Mouse (Mus musculus) midbrain, embryonic 15.5 days (tissue): Measurements from ENCODE around the gene Cd38. TPM values are rescaled to one million over a fixed set of nuclear protein-coding genes. Genes with fewer than 3 reads are reported as not detected.

Source experiments
- ATAC-seq: fragments of 200-750 bp; cut with Nextera tagmentation; replicated peaks from 2 replicates; pipeline ENCODE4 v1.8.0; 2017; ENCODE audit warnings: moderate TSS enrichment
- H3K27ac ChIP-seq: fragments of 300-500 bp; sonication (generic); 2 replicates; pipeline ENCODE4 v1.5.1; 2015; ENCODE audit warnings: mild to moderate bottlenecking, inconsistent platforms
- H3K27me3 ChIP-seq: fragments of 300-500 bp; sonication (generic); replicated peaks from 2 replicates; pipeline ENCODE4 v1.6.1; 2015; ENCODE audit warnings: inconsistent platforms
- H3K36me3 ChIP-seq: fragments of 300-500 bp; sonication (generic); replicated peaks from 2 replicates; pipeline ENCODE4 v1.6.1; 2015; ENCODE audit warnings: inconsistent platforms
- H3K4me1 ChIP-seq: fragments of 300-500 bp; sonication (generic); 2 replicates; pipeline ENCODE4 v1.6.1; 2015; ENCODE audit warnings: inconsistent platforms
- H3K4me2 ChIP-seq: fragments of 300-500 bp; sonication (generic); 2 replicates; pipeline ENCODE4 v1.6.1; 2015; ENCODE audit warnings: inconsistent platforms, mild to moderate bottlenecking, moderate library complexity
- H3K4me3 ChIP-seq: fragments of 300-500 bp; sonication (generic); 2 replicates; pipeline ENCODE4 v1.5.1; 2015; ENCODE audit warnings: mild to moderate bottlenecking, inconsistent platforms
- H3K9ac ChIP-seq: fragments of 300-500 bp; sonication (generic); 2 replicates; pipeline ENCODE4 v1.6.1; 2015; ENCODE audit warnings: mild to moderate bottlenecking, inconsistent platforms
- H3K9me3 ChIP-seq: fragments of 300-500 bp; sonication (generic); 2 replicates; pipeline ENCODE4 v1.6.1; 2016; ENCODE audit warnings: inconsistent platforms
- WGBS: fragments of 180-500 bp; shearing (Covaris S2); methylation state at CpG from one replicate; pipeline ENCODE4 v1.1.7; 2015; ENCODE audit warnings: mixed read lengths; 5-methylcytosine and 5-hydroxymethylcytosine counted together
- polyA plus RNA-seq: library from polyadenylated mRNA; unstranded; fragments of >200 nt; fragmentation: Nextera tagmentation; extraction: Ambion mirVana; gene quantifications from 2 replicates; pipeline ENCODE4 v1.2.1, GENCODE M21; 2015

The Cd38 gene
- polyA plus RNA-seq, 1 experiment from 2014 or later = 3.2 TPM

DNA sequence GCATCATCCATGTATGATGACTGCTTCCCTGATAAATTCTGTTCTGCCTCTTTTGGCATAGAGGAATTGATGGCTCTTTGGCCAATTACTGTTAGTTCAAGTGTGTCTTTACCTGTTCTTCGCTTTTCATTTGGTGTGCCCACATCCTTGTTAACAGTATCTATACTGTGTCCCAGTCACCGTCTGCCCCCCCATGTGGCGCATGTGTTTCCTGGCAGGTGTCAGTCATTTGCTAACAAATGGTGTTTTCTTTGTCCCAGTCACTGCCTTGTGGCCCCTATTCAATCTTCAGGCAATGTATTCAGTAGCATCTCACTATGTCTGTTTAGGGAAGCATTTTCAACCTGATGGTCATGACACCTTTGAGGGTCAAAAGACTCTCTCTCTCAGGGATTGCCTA is 92.7 kb downstream of the Cd38 start:
- ATAC-seq = no peak
- no peak overlapping the region for H3K4me2 ChIP-seq
- no peak overlapping the region for H3K9ac ChIP-seq
- H3K9me3 ChIP-seq = no peaks in the 10 kb centered on the region
- no peak overlapping the region for H3K27ac ChIP-seq
- H3K4me1 ChIP-seq = no peaks in the 10 kb centered on the region
- no peaks in the 10 kb centered on the region for H3K36me3 ChIP-seq
- no peak overlapping the region for H3K4me3 ChIP-seq
- 93% methylated on average over 3 of the region's 3 CpGs for WGBS
- no peaks in the 10 kb centered on the region for H3K27me3 ChIP-seq

Other genes starting within 250 kb of the Cd38 start
- 7.6 and 8.5 TPM in 2 replicates for gene Cc2d2a, start 206.2 kb upstream of the Cd38 start, polyA plus RNA-seq
- gene Bst1, start 49.7 kb upstream of the Cd38 start, polyA plus RNA-seq = 0.06 TPM in 1 of 2 replicates, not detected in the other
- gene Fbxl5, start 46.9 kb upstream of the Cd38 start, polyA plus RNA-seq = 77.2 and 77.4 TPM in 2 replicates
- gene Gm7879, start 44.6 kb downstream of the Cd38 start, polyA plus RNA-seq = 0.83 TPM in 1 of 2 replicates, not detected in the other
- gene Fgfbp1, start 113.2 kb downstream of the Cd38 start, polyA plus RNA-seq = 14.4 and 16.6 TPM in 2 replicates
- gene Prom1, start 233.5 kb downstream of the Cd38 start, polyA plus RNA-seq = 30.2 and 32.6 TPM in 2 replicates